Mouse (Mus musculus) liver, adult 2 months (tissue): ENCODE results near the gene Gapdhs. TPM values are rescaled to one million over a fixed set of nuclear protein-coding genes. Genes with fewer than 3 reads are reported as not detected.

ENCODE experiments used
- DNase-seq: peaks from one replicate; pipeline ENCODE4 v3.0.0-alpha.2; 2011; ENCODE audit warnings: low read depth, low spot score; ENCODE audit errors: extremely low read depth
- H3K27ac ChIP-seq: fragments of 200-500 bp; replicated peaks from 2 replicates; pipeline ENCODE4 v1.5.1; 2012; ENCODE audit warnings: low read depth, mild to moderate bottlenecking, control low read depth, inconsistent platforms, low read length; ENCODE audit not compliant: insufficient read depth
- H3K27me3 ChIP-seq: fragments of 200-500 bp; 2 replicates; pipeline ENCODE4 v1.6.1; 2012; ENCODE audit warnings: mild to moderate bottlenecking, moderate library complexity, low read length, inconsistent platforms; ENCODE audit not compliant: control insufficient read depth, insufficient read depth
- H3K36me3 ChIP-seq: fragments of 200-500 bp; 2 replicates; pipeline ENCODE4 v1.6.1; 2012; ENCODE audit warnings: low read length, inconsistent platforms; ENCODE audit not compliant: control insufficient read depth, insufficient read depth
- H3K4me1 ChIP-seq: fragments of 200-500 bp; 2 replicates; pipeline ENCODE4 v1.6.1; 2011; ENCODE audit warnings: low read length; ENCODE audit not compliant: control insufficient read depth, insufficient read depth
- H3K4me3 ChIP-seq: fragments of 200-500 bp; 2 replicates; pipeline ENCODE4 v1.5.1; 2011; ENCODE audit warnings: low read depth, mild to moderate bottlenecking, control low read depth, low read length, moderate library complexity; ENCODE audit not compliant: insufficient read depth
- H3K79me2 ChIP-seq: fragments of 200-500 bp; 2 replicates; pipeline ENCODE4 v1.6.1; 2012; ENCODE audit warnings: inconsistent platforms, mild to moderate bottlenecking, low read length, moderate library complexity; ENCODE audit not compliant: control insufficient read depth, insufficient read depth
- H3K9ac ChIP-seq: fragments of 200-500 bp; 2 replicates; pipeline ENCODE4 v1.6.1; 2012; ENCODE audit warnings: low read depth, mild to moderate bottlenecking, control low read depth, inconsistent platforms, low read length
- CTCF ChIP-seq: fragments of 200-500 bp; IDR thresholded peaks from 2 replicates; pipeline ENCODE4 v1.5.1; 2011; ENCODE audit warnings: low read depth, low read length, control low read depth
- POLR2A ChIP-seq: fragments of 200-500 bp; IDR thresholded peaks from 2 replicates; pipeline ENCODE4 v1.6.1; 2011; ENCODE audit warnings: low read length, control low read depth; ENCODE audit not compliant: insufficient read depth; ENCODE audit errors: extremely low read depth
- WGBS: fragments of 180-500 bp; shearing (Covaris S2); methylation state at CpG from one replicate; pipeline ENCODE4 v1.1.7; 2018; 5-methylcytosine and 5-hydroxymethylcytosine counted together
- polyA plus RNA-seq: library from polyadenylated mRNA; depleted of rRNA; stranded (reverse); fragments of >200 nt; gene quantifications from 2 replicates; pipeline ENCODE4 v1.2.3, GENCODE M21; 2012
- total RNA-seq: library from RNA; depleted of rRNA; stranded (reverse); fragments of >200 nt; gene quantifications from 2 replicates; pipeline ENCODE4 v1.2.3, GENCODE M21; 2014

The Gapdhs gene
- total and polyA plus RNA-seq, 2 experiments: 1.3 TPM; not detected in 1

DNA sequence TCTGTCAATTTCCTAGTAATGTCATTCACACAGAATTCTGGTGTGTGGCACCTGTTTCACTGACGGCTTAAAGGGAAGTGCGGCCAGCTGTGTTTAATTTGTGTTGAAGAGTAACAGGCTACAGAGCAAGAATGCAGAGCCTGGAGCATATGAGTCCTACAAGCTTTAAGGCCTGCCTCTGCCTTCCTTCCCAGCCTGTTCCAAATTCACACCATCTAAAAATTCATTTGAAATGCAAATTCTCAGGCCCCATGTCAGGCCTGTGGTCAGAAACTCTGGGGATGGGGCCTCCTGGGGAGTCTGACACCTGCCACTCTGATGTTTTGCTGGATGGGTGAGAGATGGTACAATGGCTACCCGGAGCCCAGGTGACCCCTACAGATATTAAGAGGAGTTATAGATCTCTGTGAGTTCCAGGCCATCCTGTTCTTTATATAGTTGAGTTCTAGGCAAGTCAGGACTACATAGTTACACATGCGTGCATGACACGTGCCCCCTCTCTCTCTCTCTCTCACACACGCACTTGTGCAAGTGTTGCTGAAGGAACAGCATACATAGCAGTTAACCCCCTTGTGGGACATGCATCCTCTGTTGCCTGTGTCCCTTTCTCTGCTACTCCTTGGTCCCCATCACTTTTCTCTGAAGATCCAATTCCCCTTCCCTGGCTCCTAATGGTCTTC, 20.1 kb downstream of the Gapdhs start:
- whole genome bisulfite sequencing: 56% methylated on average over 6 of the region's 6 CpGs
- Histone ChIP-seq H3K27me3 (no peaks in the 10 kb centered on the region), H3K9ac (no peak overlapping the region), H3K36me3 (peaks cover 2% of the 10 kb centered on the region; the same call in 1 of the 2 replicates), H3K79me2 (no peaks in the 10 kb centered on the region), H3K4me1 (peaks cover 15% of the 10 kb centered on the region), H3K4me3 (no peak overlapping the region), H3K27ac (no peak overlapping the region)
- TF ChIP-seq POLR2A: no peak
- TF ChIP-seq CTCF: no peak
- no peak for DNase-seq

DNA sequence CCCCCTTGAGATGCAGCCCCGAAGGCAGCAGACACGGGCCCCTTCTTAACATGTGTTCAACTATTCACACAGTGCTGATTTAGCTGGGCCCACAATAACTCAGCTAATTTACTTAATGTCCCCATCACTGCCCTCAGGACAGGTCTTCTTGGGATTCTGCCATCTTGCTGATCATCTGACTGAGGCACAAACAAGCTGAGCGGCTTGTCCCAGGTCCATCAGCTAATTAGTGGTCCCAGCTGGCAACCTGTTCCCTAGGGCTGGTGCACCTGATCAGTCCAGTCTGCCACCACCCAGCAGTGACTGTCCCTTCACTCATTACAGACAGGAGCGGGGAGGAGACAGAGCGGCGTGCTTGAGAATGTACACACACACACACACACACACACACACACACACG, 22.2 kb downstream of the Gapdhs start:
- 87% methylated on average over 7 of the region's 7 CpGs for WGBS
- TF ChIP-seq CTCF: no peak
- no peak for TF ChIP-seq POLR2A
- no peak overlapping the region for H3K9ac ChIP-seq

DNA sequence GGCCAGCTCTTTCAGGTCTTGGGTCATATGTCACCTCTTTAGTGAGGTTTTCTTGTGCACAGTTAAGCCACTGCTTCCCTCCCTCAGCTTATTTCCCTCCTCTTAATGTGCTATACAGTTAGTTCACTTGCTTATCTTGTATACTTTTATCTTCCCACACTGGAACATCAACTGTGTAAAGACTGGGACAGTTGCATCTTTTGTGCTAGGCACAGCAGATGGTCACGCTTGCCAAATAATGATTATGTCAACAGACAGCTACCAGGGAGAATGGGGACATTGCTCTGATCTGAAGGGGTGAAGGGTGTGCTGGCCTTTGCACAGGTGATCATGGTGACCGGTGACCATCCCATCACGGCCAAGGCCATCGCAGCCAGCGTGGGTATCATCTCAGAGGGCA, 23.8 kb downstream of the Gapdhs start:
- H3K27me3 ChIP-seq: no peaks in the 10 kb centered on the region
- no peaks in the 10 kb centered on the region for H3K36me3 ChIP-seq
- TF ChIP-seq POLR2A (no peak), CTCF (no peak)
- H3K9ac ChIP-seq: no peak overlapping the region
- DNase-seq: peak; percentile 98
- H3K27ac ChIP-seq: peak overlapping the region; percentile 66
- 23% methylated on average over 5 of the region's 5 CpGs for WGBS
- peaks cover 13% of the 10 kb centered on the region for H3K4me1 ChIP-seq
- H3K4me3 ChIP-seq: no peak overlapping the region
- H3K79me2 ChIP-seq: no peaks in the 10 kb centered on the region

More for the DNA sequence above, 22.2 kb downstream of the Gapdhs start:
- Histone ChIP-seq H3K36me3 (no peaks in the 10 kb centered on the region), H3K27ac (no peak overlapping the region), H3K79me2 (no peaks in the 10 kb centered on the region), H3K27me3 (no peaks in the 10 kb centered on the region), H3K4me3 (no peak overlapping the region), H3K4me1 (peaks cover 13% of the 10 kb centered on the region)
- DNase-seq: no peak

DNA sequence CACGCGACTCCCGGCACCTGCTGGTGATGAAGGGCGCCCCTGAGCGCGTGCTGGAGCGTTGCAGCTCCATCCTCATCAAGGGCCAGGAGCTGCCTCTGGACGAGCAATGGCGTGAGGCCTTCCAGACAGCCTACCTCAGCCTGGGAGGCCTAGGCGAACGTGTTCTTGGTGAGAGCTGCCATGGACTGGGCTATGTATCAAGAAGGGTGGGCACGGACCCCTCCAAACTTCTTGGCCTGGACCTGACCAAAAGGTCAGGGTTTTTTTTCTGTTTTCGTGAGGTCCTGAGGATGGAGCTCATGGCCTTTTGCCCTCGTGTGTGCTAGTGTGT, 25.8 kb downstream of the Gapdhs start:
- H3K36me3 ChIP-seq: no peaks in the 10 kb centered on the region
- no peak overlapping the region for H3K9ac ChIP-seq
- H3K79me2 ChIP-seq: no peaks in the 10 kb centered on the region
- peak overlapping the region; percentile 4; the same call in 1 of the 2 replicates for H3K4me3 ChIP-seq
- WGBS: 38% methylated on average over 14 of the region's 14 CpGs
- no peak overlapping the region for H3K27ac ChIP-seq
- TF ChIP-seq CTCF (no peak), POLR2A (no peak)
- DNase-seq: no peak
- peaks cover 13% of the 10 kb centered on the region for H3K4me1 ChIP-seq
- no peaks in the 10 kb centered on the region for H3K27me3 ChIP-seq

DNA sequence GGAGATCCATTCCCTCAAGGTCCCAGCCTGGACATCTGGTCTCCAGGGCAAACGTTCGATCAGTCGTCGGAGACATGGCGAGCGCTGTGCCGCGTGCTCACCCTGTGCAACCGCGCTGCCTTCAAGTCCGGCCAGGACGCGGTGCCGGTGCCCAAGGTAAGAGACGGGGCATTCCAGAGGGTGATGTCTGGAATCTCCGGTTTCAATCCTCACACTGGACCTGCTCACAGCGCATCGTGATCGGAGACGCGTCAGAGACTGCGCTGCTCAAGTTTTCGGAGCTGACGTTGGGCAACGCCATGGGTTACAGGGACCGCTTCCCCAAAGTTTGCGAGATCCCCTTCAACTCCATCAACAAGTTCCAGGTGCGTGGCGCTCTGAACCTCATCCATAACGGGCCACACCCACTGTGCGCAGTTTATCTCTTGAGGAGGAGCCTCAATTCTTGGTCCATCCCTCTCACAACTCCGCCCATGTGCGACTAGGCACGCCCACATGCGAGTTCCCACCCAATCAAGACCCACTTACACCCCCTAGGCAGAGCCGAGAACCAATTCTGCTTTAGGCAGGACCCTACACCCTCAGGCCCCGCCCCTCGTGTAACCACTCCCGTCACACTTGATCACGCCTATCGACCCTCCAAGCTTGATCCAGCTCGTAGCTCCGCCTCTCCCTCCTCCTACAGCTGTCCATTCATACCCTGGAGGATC, 26.3 kb downstream of the Gapdhs start:
- H3K9ac ChIP-seq: no peak overlapping the region
- no peaks in the 10 kb centered on the region for H3K79me2 ChIP-seq
- peaks cover 13% of the 10 kb centered on the region for H3K4me1 ChIP-seq
- TF ChIP-seq CTCF (no peak), POLR2A (no peak)
- DNase-seq: peak; percentile 40
- no peaks in the 10 kb centered on the region for H3K27me3 ChIP-seq
- WGBS: 8% methylated on average over 43 of the region's 43 CpGs
- no peak overlapping the region for H3K27ac ChIP-seq
- H3K4me3 ChIP-seq: peak overlapping the region; percentile 4; the same call in 1 of the 2 replicates
- H3K36me3 ChIP-seq: no peaks in the 10 kb centered on the region

DNA sequence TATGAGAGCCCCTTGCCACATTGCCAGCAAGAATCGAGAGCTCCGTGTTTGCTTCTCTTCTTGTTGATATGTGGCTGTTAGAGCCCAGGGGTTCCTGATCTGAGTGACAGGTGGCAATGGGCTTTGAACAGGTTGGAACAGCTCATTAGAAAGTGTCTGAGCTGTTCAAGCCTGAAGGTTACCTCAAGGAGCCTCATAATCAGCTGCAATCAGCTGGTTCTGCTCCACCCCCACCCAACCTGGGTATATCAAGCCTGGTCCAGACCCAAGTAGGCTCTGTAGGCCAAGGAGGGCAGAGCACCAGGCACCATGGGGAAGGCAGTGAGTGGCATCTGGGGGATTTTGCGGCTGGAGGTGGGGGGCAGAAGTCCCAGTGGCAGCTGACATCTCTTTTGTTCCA, 31.5 kb downstream of the Gapdhs start, which contains the start of gene Atp4a:
TSS of gene Atp4a (plus strand) at position 268 of the 400 bp plus-strand sequence.
- TF ChIP-seq POLR2A (no peak), CTCF (no peak)
- WGBS: 88% methylated on average over 3 of the region's 3 CpGs
- Histone ChIP-seq H3K27ac (no peak within 1 kb of the TSS), H3K27me3 (no peaks in the 10 kb centered on the region), H3K36me3 (no peaks in the 10 kb centered on the region), H3K9ac (no peak within 1 kb of the TSS), H3K4me3 (no peak within 1 kb of the TSS), H3K4me1 (peaks cover 1% of the 10 kb centered on the region; the same call in 1 of the 2 replicates), H3K79me2 (no peaks in the 10 kb centered on the region)
- DNase-seq: no peak
